Mouse (Mus musculus) hindbrain, embryonic 15.5 days (tissue): Measurements from ENCODE around the gene Nyap1. TPM values are rescaled to one million over a fixed set of nuclear protein-coding genes. Genes with fewer than 3 reads are reported as not detected.
"Not testable (repeated sequence)": the region's sequence is repeated elsewhere in the genome, so short reads cannot be mapped to it uniquely, and the experiment has no call there.

Experiments used
- ATAC-seq: fragments of 200-750 bp; cut with Nextera tagmentation; 2 replicates; pipeline ENCODE4 v1.8.0; 2017; ENCODE audit warnings: low read depth, moderate number of reproducible peaks, moderate TSS enrichment; ENCODE audit not compliant: low FRiP score
- H3K27ac ChIP-seq: fragments of 300-500 bp; sonication (generic); replicated peaks from 2 replicates; pipeline ENCODE4 v1.5.1; 2015; ENCODE audit warnings: mild to moderate bottlenecking, inconsistent platforms
- H3K27me3 ChIP-seq: fragments of 300-500 bp; sonication (generic); 2 replicates; pipeline ENCODE4 v1.6.1; 2015; ENCODE audit warnings: control low read depth, inconsistent platforms
- H3K36me3 ChIP-seq: fragments of 300-500 bp; sonication (generic); 2 replicates; pipeline ENCODE4 v1.6.1; 2015; ENCODE audit warnings: control low read depth, inconsistent platforms
- H3K4me1 ChIP-seq: fragments of 300-500 bp; sonication (generic); replicated peaks from 2 replicates; pipeline ENCODE4 v1.6.1; 2015; ENCODE audit warnings: control low read depth, inconsistent platforms
- H3K4me2 ChIP-seq: fragments of 300-500 bp; sonication (generic); 2 replicates; pipeline ENCODE4 v1.6.1; 2015; ENCODE audit warnings: moderate library complexity, mild to moderate bottlenecking, inconsistent platforms
- H3K4me3 ChIP-seq: fragments of 300-500 bp; sonication (generic); 2 replicates; pipeline ENCODE4 v1.5.1; 2015; ENCODE audit warnings: mild to moderate bottlenecking, inconsistent platforms
- H3K9ac ChIP-seq: fragments of 300-500 bp; sonication (generic); 2 replicates; pipeline ENCODE4 v1.6.1; 2015; ENCODE audit warnings: inconsistent platforms
- H3K9me3 ChIP-seq: fragments of 300-500 bp; sonication (generic); 2 replicates; pipeline ENCODE4 v1.6.1; 2016; ENCODE audit warnings: control low read depth, inconsistent platforms
- WGBS: fragments of 180-500 bp; shearing (Covaris S2); methylation state at CpG from one replicate; pipeline ENCODE4 v1.1.7; 2015; 5-methylcytosine and 5-hydroxymethylcytosine counted together
- polyA plus RNA-seq: library from polyadenylated mRNA; unstranded; fragments of >200 nt; fragmentation: Nextera tagmentation; extraction: Ambion mirVana; gene quantifications from 2 replicates; pipeline ENCODE4 v1.2.1, GENCODE M21; 2015

Nyap1 gene
- polyA plus RNA-seq, 1 experiment from 2014 or later = 48.5 TPM

- Histone ChIP-seq H3K4me3 (no peak overlapping the region), H3K27me3 (no peaks in the 10 kb centered on the region), H3K4me2 (no peak overlapping the region), H3K4me1 (peaks cover 33% of the 10 kb centered on the region), H3K9ac (no peak overlapping the region), H3K9me3 (no peaks in the 10 kb centered on the region), H3K27ac (peak overlapping the region; percentile 79), H3K36me3 (no peaks in the 10 kb centered on the region)
- 19% methylated on average over 4 of the region's 4 CpGs for WGBS
- peak; percentile 89 for ATAC-seq
Measured at GRCm38 (mm10) chr5:137759971-137760412, 18.6 kb upstream of the Nyap1 start.

DNA sequence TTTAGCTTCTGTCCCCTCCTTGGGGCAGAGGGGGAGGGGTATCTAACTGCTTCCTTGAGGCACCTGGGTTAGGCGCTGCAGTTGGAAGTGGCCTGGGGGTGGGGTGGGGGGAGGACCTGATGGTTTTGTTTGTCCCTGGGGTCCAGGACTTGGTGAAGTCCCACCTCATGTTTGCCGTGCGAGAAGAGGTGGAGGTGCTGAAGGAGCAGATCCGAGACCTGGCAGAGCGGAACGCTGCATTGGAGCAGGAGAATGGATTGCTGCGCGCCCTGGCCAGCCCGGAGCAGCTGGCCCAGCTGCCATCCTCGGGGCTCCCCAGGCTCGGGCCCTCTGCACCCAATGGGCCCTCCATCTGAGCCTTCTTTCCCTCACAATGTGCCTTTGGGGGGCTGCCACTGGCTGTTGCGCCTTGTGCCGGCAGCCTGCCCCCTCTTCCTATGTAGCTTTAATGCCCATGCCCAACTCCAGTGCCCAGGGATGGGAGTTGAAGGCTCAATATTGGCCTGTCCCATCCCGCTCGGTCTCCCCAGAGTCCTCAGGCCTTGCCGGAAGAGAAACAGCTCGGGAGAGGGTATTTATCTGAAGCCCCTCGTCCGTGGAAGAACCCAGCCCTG, 17.6 kb upstream of the Nyap1 start:
- H3K4me3 ChIP-seq = no peak overlapping the region
- H3K4me1 ChIP-seq = peaks cover 33% of the 10 kb centered on the region
- no peaks in the 10 kb centered on the region for H3K27me3 ChIP-seq
- ATAC-seq = no peak
- peak overlapping the region; percentile 79 for H3K27ac ChIP-seq
- WGBS = 84% methylated on average over 19 of the region's 19 CpGs
- no peaks in the 10 kb centered on the region for H3K9me3 ChIP-seq
- no peaks in the 10 kb centered on the region for H3K36me3 ChIP-seq
- peak overlapping the region; percentile 39 for H3K4me2 ChIP-seq
- peak overlapping the region; percentile 14; the same call in 1 of the 2 replicates for H3K9ac ChIP-seq

DNA sequence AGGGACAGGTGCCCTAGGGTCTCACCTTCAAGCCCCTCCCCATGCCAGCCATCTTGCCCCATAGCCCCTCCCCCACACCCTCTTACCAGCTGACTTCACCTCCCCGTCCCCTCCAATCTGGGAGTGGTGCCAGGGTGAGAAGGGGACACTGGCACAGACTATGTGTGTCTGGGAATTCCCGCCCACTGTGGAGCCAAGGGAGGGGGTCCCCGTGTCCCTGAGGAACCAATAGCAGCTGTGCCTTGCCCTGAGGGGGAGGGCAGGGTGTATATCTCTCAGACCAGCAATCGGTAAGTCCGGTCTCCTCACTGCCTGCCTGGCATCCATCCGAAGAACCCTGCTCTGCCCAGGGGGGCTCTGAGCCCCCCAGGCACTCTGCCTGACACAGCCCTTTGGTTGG, 16.5 kb upstream of the Nyap1 start:
- 56% methylated on average over 6 of the region's 6 CpGs for WGBS
- H3K4me1 ChIP-seq = peaks cover 33% of the 10 kb centered on the region
- no peaks in the 10 kb centered on the region for H3K36me3 ChIP-seq
- H3K27me3 ChIP-seq = no peaks in the 10 kb centered on the region
- no peaks in the 10 kb centered on the region for H3K9me3 ChIP-seq
- no peak overlapping the region for H3K9ac ChIP-seq
- peak overlapping the region; percentile 39 for H3K4me2 ChIP-seq
- ATAC-seq = peak; percentile 71
- H3K4me3 ChIP-seq = no peak overlapping the region; the same call in 1 of the 2 replicates
- peak overlapping the region; percentile 79 for H3K27ac ChIP-seq

GRCm38 (mm10) chr5:137756882-137757661, 15.7 kb upstream of the Nyap1 start:
- H3K36me3 ChIP-seq = no peaks in the 10 kb centered on the region
- H3K27me3 ChIP-seq = no peaks in the 10 kb centered on the region
- H3K27ac ChIP-seq = peak overlapping the region; percentile 71
- ATAC-seq = 0 out of 2 replicates have a peak, but pooled peaks have one; percentile 9
- H3K4me3 ChIP-seq = no peak overlapping the region
- no peaks in the 10 kb centered on the region for H3K9me3 ChIP-seq
- no peak overlapping the region for H3K9ac ChIP-seq
- peaks cover 33% of the 10 kb centered on the region for H3K4me1 ChIP-seq
- no peak overlapping the region for H3K4me2 ChIP-seq
- 42% methylated on average over 10 of the region's 10 CpGs for WGBS

DNA sequence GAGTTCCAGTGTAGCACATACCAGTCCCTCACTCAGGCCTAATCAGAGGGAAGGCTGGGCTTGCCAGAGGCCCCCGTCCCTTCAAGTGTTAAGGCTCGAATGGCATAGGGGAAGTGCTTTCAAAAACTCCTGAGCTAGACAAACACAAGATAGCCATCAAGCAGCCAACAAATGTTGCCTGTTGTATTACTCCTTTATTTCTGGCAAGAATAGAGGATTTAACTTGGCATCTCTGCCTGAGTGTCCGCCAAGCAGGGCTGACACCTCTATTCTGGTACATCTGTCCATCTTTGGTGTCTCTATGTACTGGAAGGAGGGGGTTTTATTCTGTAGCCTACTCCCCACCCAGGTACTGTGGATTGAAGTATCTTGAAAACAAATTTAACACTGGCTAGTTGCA, 14.7 kb upstream of the Nyap1 start:
- Histone ChIP-seq H3K27me3 (no peaks in the 10 kb centered on the region), H3K27ac (no peak overlapping the region), H3K4me1 (peaks cover 33% of the 10 kb centered on the region), H3K9me3 (no peaks in the 10 kb centered on the region), H3K4me3 (no peak overlapping the region), H3K9ac (no peak overlapping the region), H3K36me3 (0 out of 2 replicates have a peak, but pooled peaks cover 3% of the 10 kb centered on the region), H3K4me2 (no peak overlapping the region)
- ATAC-seq = no peak
- 72% methylated on average over 3 of the region's 3 CpGs for WGBS

- Histone ChIP-seq H3K27ac (no peak overlapping the region), H3K4me1 (peaks cover 33% of the 10 kb centered on the region), H3K4me2 (no peak overlapping the region), H3K9ac (no peak overlapping the region), H3K27me3 (no peaks in the 10 kb centered on the region), H3K4me3 (no peak overlapping the region), H3K9me3 (no peaks in the 10 kb centered on the region), H3K36me3 (0 out of 2 replicates have a peak, but pooled peaks cover 3% of the 10 kb centered on the region)
- 80% methylated on average over 5 of the region's 5 CpGs for WGBS
- ATAC-seq = no peak
Measured at GRCm38 (mm10) chr5:137755425-137755824, 14.0 kb upstream of the Nyap1 start.

GRCm38 (mm10) chr5:137753111-137753832, 11.9 kb upstream of the Nyap1 start:
- Histone ChIP-seq H3K4me3 (no peak overlapping the region), H3K9ac (no peak overlapping the region), H3K27ac (no peak overlapping the region), H3K9me3 (no peaks in the 10 kb centered on the region), H3K36me3 (0 out of 2 replicates have a peak, but pooled peaks cover 3% of the 10 kb centered on the region), H3K4me2 (no peak overlapping the region), H3K4me1 (peaks cover 29% of the 10 kb centered on the region), H3K27me3 (no peaks in the 10 kb centered on the region)
- ATAC-seq = no peak
- WGBS = 92% methylated on average over 11 of the region's 13 CpGs

GRCm38 (mm10) chr5:137751988-137752387, 10.6 kb upstream of the Nyap1 start:
- 95% methylated on average over 6 of the region's 6 CpGs for WGBS
- no peaks in the 10 kb centered on the region for H3K9me3 ChIP-seq
- no peak overlapping the region for H3K4me3 ChIP-seq
- no peak for ATAC-seq
- H3K27me3 ChIP-seq = no peaks in the 10 kb centered on the region
- H3K9ac ChIP-seq = no peak overlapping the region
- H3K4me1 ChIP-seq = peaks cover 30% of the 10 kb centered on the region
- 0 out of 2 replicates have a peak, but pooled peaks cover 3% of the 10 kb centered on the region for H3K36me3 ChIP-seq
- H3K4me2 ChIP-seq = no peak overlapping the region
- H3K27ac ChIP-seq = no peak overlapping the region

DNA sequence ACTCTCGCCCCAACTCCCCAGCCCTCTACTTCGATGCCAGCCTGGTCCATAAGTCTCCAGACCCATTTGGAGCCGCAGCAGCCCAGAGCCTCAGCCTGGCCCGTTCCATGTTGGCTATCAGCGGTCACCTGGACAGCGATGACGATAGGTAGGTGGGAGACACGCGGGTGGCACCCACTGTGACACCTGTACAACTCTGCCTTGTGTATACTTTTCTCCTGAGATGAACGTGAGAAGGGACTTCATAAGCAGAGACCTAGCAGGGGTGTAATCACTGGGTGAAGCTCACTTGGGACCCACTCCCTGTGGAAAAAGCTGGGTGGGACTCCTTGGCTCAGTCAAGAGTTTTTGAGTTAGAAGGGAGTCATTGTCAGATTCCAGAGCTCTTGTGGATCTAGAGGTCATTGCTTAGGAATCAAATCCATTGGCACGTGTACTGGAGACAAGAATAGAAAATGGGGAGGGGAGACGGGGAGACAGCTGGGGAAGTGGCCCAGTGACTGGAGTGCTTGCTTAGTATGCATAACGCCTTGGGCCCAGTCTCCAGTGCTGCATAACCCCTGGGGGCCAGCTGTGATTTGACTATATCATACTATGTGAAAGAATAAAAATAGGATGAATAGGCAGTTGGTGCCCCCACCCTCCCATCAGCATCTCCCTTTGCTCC, 9.9 kb upstream of the Nyap1 start:
- Histone ChIP-seq H3K4me2 (no peak overlapping the region), H3K36me3 (0 out of 2 replicates have a peak, but pooled peaks cover 3% of the 10 kb centered on the region), H3K27ac (no peak overlapping the region), H3K9me3 (no peaks in the 10 kb centered on the region), H3K4me3 (no peak overlapping the region), H3K9ac (no peak overlapping the region), H3K27me3 (no peaks in the 10 kb centered on the region), H3K4me1 (peaks cover 32% of the 10 kb centered on the region)
- no peak for ATAC-seq
- 89% methylated on average over 13 of the region's 13 CpGs for WGBS

DNA sequence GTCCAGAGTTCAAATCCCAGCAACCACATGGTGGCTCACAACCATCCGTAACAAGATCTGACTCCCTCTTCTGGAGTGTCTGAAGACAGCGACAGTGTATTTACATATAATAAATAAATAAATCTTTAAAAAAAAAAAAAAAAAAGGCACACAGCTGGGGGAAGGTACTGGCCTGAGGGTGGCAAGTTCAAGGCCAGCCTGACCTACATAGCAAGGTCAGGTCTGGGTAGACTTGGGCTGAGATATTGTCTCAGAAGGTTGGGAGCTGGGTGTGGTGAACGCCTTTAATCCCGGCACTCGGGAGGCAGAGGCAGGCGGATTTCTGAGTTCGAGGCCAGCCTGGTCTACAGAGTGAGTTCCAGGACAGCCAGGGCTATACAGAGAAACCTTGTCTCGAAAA, 8.8 kb upstream of the Nyap1 start:
- H3K4me1 ChIP-seq = peaks cover 36% of the 10 kb centered on the region
- H3K9me3 ChIP-seq, H3K4me3 ChIP-seq, H3K4me2 ChIP-seq, H3K36me3 ChIP-seq, H3K9ac ChIP-seq, H3K27me3 ChIP-seq, H3K27ac ChIP-seq, ATAC-seq: not testable (repeated sequence)
- 94% methylated on average over 6 of the region's 8 CpGs for WGBS

- H3K4me1 ChIP-seq = peaks cover 37% of the 10 kb centered on the region
- 80% methylated on average over 6 of the region's 6 CpGs for WGBS
- no peak overlapping the region for H3K9ac ChIP-seq
- no peaks in the 10 kb centered on the region for H3K9me3 ChIP-seq
- ATAC-seq = no peak
- H3K36me3 ChIP-seq = 0 out of 2 replicates have a peak, but pooled peaks cover 3% of the 10 kb centered on the region
- H3K4me3 ChIP-seq = no peak overlapping the region
- no peaks in the 10 kb centered on the region for H3K27me3 ChIP-seq
- peak overlapping the region; percentile 89 for H3K4me2 ChIP-seq
- no peak overlapping the region; the same call in 1 of the 2 replicates for H3K27ac ChIP-seq
Measured at GRCm38 (mm10) chr5:137749196-137749836, 7.9 kb upstream of the Nyap1 start.
